Mouse (Mus musculus) MEL (cell line): ENCODE data around the gene Gm20388. TPM values are rescaled to one million over a fixed set of nuclear protein-coding genes. Genes with fewer than 3 reads are reported as not detected.
A peak's percentile ranks its signal among the peaks of the same experiment; 100 is the strongest.

ENCODE experiments used
- DNase-seq: peaks from one replicate; pipeline ENCODE4 v3.0.0; 2011; ENCODE audit warnings: low read depth, low spot score
- H3K27ac ChIP-seq: 2 replicates; pipeline ENCODE4 v1.5.1; 2012; ENCODE audit warnings: low read depth, mild to moderate bottlenecking, control low read depth, low read length, moderate library complexity; ENCODE audit not compliant: control insufficient read depth
- H3K27me3 ChIP-seq, 2 experiments: fragments of 150-350 bp in 1 of 2; sonication (generic) in 1 of 2; 2 replicates each; pipeline ENCODE4 v1.6.1; 2012; ENCODE audit warnings: low read length in 2 of 2, mild to moderate bottlenecking in 2 of 2, improper control_type of control experiment in 1 of 2, moderate library complexity in 1 of 2; ENCODE audit not compliant: insufficient read depth in 2 of 2, control insufficient read depth in 1 of 2
- H3K36me3 ChIP-seq, 2 experiments: 2 replicates each; pipeline ENCODE4 v1.6.1; 2012 to 2014; ENCODE audit warnings: low read length in 2 of 2, improper control_type of control experiment in 1 of 2, inconsistent platforms in 1 of 2, mild to moderate bottlenecking in 1 of 2; ENCODE audit not compliant: insufficient read depth in 2 of 2, control insufficient read depth in 1 of 2
- H3K4me1 ChIP-seq, 2 experiments: fragments of 150-350 bp in 1 of 2; sonication (generic) in 1 of 2; 2 replicates each; pipeline ENCODE4 v1.6.1; 2012; ENCODE audit warnings: low read length in 2 of 2, improper control_type of control experiment in 1 of 2, mild to moderate bottlenecking in 1 of 2; ENCODE audit not compliant: insufficient read depth in 2 of 2, control insufficient read depth in 1 of 2
- H3K4me3 ChIP-seq, 2 experiments: fragments of 150-350 bp in 1 of 2; sonication (generic) in 1 of 2; 2 replicates each; pipeline ENCODE4 v1.5.1; 2012; ENCODE audit warnings: low read depth in 2 of 2, low read length in 2 of 2, mild to moderate bottlenecking in 2 of 2, moderate library complexity in 2 of 2, control low read depth in 1 of 2, improper control_type of control experiment in 1 of 2; ENCODE audit not compliant: control insufficient read depth in 1 of 2, insufficient read depth in 1 of 2
- H3K79me2 ChIP-seq: 2 replicates; pipeline ENCODE4 v1.6.1; 2012; ENCODE audit warnings: mild to moderate bottlenecking, low read length, moderate library complexity; ENCODE audit not compliant: control insufficient read depth, poor library complexity, insufficient read depth
- H3K9ac ChIP-seq: 2 replicates; pipeline ENCODE4 v1.6.1; 2012; ENCODE audit warnings: low read depth, mild to moderate bottlenecking, control low read depth, low read length, moderate library complexity; ENCODE audit not compliant: control insufficient read depth, poor library complexity, severe bottlenecking
- H3K9me3 ChIP-seq: fragments of 150-350 bp; sonication (generic); replicated peaks from 2 replicates; pipeline ENCODE4 v1.6.1; 2012; ENCODE audit warnings: mild to moderate bottlenecking, low read length, improper control_type of control experiment, moderate library complexity; ENCODE audit not compliant: insufficient read depth
- BHLHE40 ChIP-seq: IDR thresholded peaks from 2 replicates; pipeline ENCODE4 v1.6.1; 2012; ENCODE audit warnings: low read depth, mild to moderate bottlenecking, inconsistent platforms, low read length, improper control_type of control experiment, borderline replicate concordance
- CHD1 ChIP-seq: IDR thresholded peaks from 2 replicates; pipeline ENCODE4 v1.6.1; 2012; ENCODE audit warnings: low read depth, mild to moderate bottlenecking, inconsistent platforms, low read length, improper control_type of control experiment
- CHD2 ChIP-seq: IDR thresholded peaks from 2 replicates; pipeline ENCODE4 v1.6.1; 2011; ENCODE audit warnings: low read length, improper control_type of control experiment
- CTCF ChIP-seq, 3 experiments: IDR thresholded peaks in 2 of 3; conservative IDR thresholded peaks in 1 of 3; 2 replicates each; pipeline ENCODE4 v1.5.1; 2011 to 2012; ENCODE audit warnings: low read length in 3 of 3, low read depth in 2 of 3, mild to moderate bottlenecking in 2 of 3, improper control_type of control experiment in 1 of 3, inconsistent platforms in 1 of 3, mixed read lengths in 1 of 3, moderate library complexity in 1 of 3; ENCODE audit not compliant: control insufficient read depth in 1 of 3, insufficient read depth in 1 of 3, poor library complexity in 1 of 3, severe bottlenecking in 1 of 3
- E2F4 ChIP-seq: IDR thresholded peaks from 2 replicates; pipeline ENCODE4 v1.6.1; 2011; ENCODE audit warnings: low read depth, low read length, improper control_type of control experiment, borderline replicate concordance
- ELF1 ChIP-seq: IDR thresholded peaks from 2 replicates; pipeline ENCODE4 v1.6.1; 2014; ENCODE audit warnings: low read depth, mild to moderate bottlenecking, inconsistent platforms, low read length, improper control_type of control experiment, moderate library complexity
- EP300 ChIP-seq, 2 experiments: IDR thresholded peaks; 2 replicates each; pipeline ENCODE4 v1.6.1; 2011; ENCODE audit warnings: improper control_type of control experiment in 2 of 2, low read length in 2 of 2, low read depth in 1 of 2, mild to moderate bottlenecking in 1 of 2
- ETS1 ChIP-seq: IDR thresholded peaks from 2 replicates; pipeline ENCODE4 v1.6.1; 2012; ENCODE audit warnings: low read depth, mild to moderate bottlenecking, inconsistent platforms, low read length, improper control_type of control experiment, moderate library complexity
- GABPA ChIP-seq: IDR thresholded peaks from 2 replicates; pipeline ENCODE4 v1.6.1; 2012; ENCODE audit warnings: low read depth, mild to moderate bottlenecking, inconsistent platforms, low read length, improper control_type of control experiment, moderate library complexity
- GATA1 ChIP-seq: IDR thresholded peaks from 2 replicates; pipeline ENCODE4 v1.6.1; 2011; ENCODE audit warnings: low read depth, low read length, improper control_type of control experiment
- HCFC1 ChIP-seq: IDR thresholded peaks from 2 replicates; pipeline ENCODE4 v1.6.1; 2012; ENCODE audit warnings: low read depth, mild to moderate bottlenecking, inconsistent platforms, low read length, improper control_type of control experiment, moderate library complexity
- MAFK ChIP-seq: IDR thresholded peaks from 2 replicates; pipeline ENCODE4 v1.6.1; 2011; ENCODE audit warnings: low read depth, mild to moderate bottlenecking, low read length, improper control_type of control experiment, borderline replicate concordance
- MAX ChIP-seq: IDR thresholded peaks from 2 replicates; pipeline ENCODE4 v1.6.1; 2011; ENCODE audit warnings: low read length, improper control_type of control experiment
- MAZ ChIP-seq: IDR thresholded peaks from 2 replicates; pipeline ENCODE4 v1.6.1; 2012; ENCODE audit warnings: low read depth, mild to moderate bottlenecking, inconsistent platforms, low read length, improper control_type of control experiment
- MXI1 ChIP-seq: IDR thresholded peaks from 2 replicates; pipeline ENCODE4 v1.6.1; 2011; ENCODE audit warnings: mild to moderate bottlenecking, low read depth, low read length, improper control_type of control experiment
- NELFE ChIP-seq: IDR thresholded peaks from 2 replicates; pipeline ENCODE4 v1.6.1; 2011; ENCODE audit warnings: low read depth, low read length, improper control_type of control experiment
- POLR2AphosphoS2 ChIP-seq: IDR thresholded peaks from 2 replicates; pipeline ENCODE4 v1.6.1; 2011; ENCODE audit warnings: low read length, improper control_type of control experiment
- POLR2AphosphoS5 ChIP-seq: IDR thresholded peaks from 2 replicates; pipeline ENCODE4 v1.6.1; 2012; ENCODE audit warnings: low read depth, borderline replicate concordance, mild to moderate bottlenecking, inconsistent platforms, low read length, moderate library complexity, mixed read lengths
- RAD21 ChIP-seq: IDR thresholded peaks from 2 replicates; pipeline ENCODE4 v1.6.1; 2011; ENCODE audit warnings: mild to moderate bottlenecking, low read depth, low read length, improper control_type of control experiment
- SIN3A ChIP-seq: IDR thresholded peaks from 2 replicates; pipeline ENCODE4 v1.6.1; 2012; ENCODE audit warnings: low read length, improper control_type of control experiment, inconsistent platforms
- SMC3 ChIP-seq: IDR thresholded peaks from 2 replicates; pipeline ENCODE4 v1.6.1; 2011; ENCODE audit warnings: low read depth, low read length, improper control_type of control experiment
- TBP ChIP-seq: IDR thresholded peaks from 2 replicates; pipeline ENCODE4 v1.8.0; 2011; ENCODE audit warnings: low read depth, low read length, improper control_type of control experiment
- USF1 ChIP-seq: IDR thresholded peaks from 2 replicates; pipeline ENCODE4 v1.6.1; 2014; ENCODE audit warnings: low read depth, mild to moderate bottlenecking, inconsistent platforms, low read length, improper control_type of control experiment, moderate library complexity
- USF2 ChIP-seq, 2 experiments: IDR thresholded peaks; 2 replicates each; pipeline ENCODE4 v1.6.1; 2011 to 2012; ENCODE audit warnings: improper control_type of control experiment in 2 of 2, low read length in 2 of 2, borderline replicate concordance in 1 of 2, inconsistent platforms in 1 of 2, low read depth in 1 of 2, mild to moderate bottlenecking in 1 of 2; ENCODE audit not compliant: insufficient read depth in 1 of 2
- ZC3H11A ChIP-seq: IDR thresholded peaks from 2 replicates; pipeline ENCODE4 v1.6.1; 2012; ENCODE audit warnings: low read depth, mild to moderate bottlenecking, inconsistent platforms, low read length, improper control_type of control experiment
- ZKSCAN1 ChIP-seq: IDR thresholded peaks from 2 replicates; pipeline ENCODE4 v1.6.1; 2012; ENCODE audit warnings: low read depth, mild to moderate bottlenecking, inconsistent platforms, low read length, improper control_type of control experiment, moderate library complexity
- ZNF384 ChIP-seq: IDR thresholded peaks from 2 replicates; pipeline ENCODE4 v1.6.1; 2012; ENCODE audit warnings: low read depth, mild to moderate bottlenecking, inconsistent platforms, low read length, improper control_type of control experiment
- polyA plus RNA-seq, 2 experiments: library from polyadenylated mRNA; stranded (reverse) in 1 of 2; unstranded in 1 of 2; fragments of >175 nt in 1 of 2; fragments of >200 nt in 1 of 2; gene quantifications; 2 replicates each; pipeline versions ENCODE4 v1.2.1 to v1.2.4; 2012; ENCODE audit warnings: low replicate concordance in 2 of 2, low read depth in 1 of 2; ENCODE audit not compliant: insufficient read length in 2 of 2, insufficient read depth in 1 of 2, missing spikeins in 1 of 2
- total RNA-seq: library from RNA; depleted of rRNA; stranded (reverse); fragments of 300-350 nt; gene quantifications from 2 replicates; pipeline ENCODE4 v1.2.3, GENCODE M21; 2012

The Gm20388 gene
- total and polyA plus RNA-seq, 3 experiments = 11.1 to 17.8 TPM; not detected in 1

GRCm38 (mm10) chr8:123634395-123635131, 3723.9 kb downstream of the Gm20388 start:
- DNase-seq = peak; percentile 74
- no peaks in the 10 kb centered on the region for H3K9me3 ChIP-seq
- H3K36me3 ChIP-seq = peaks cover 0 to 10% of the 10 kb centered on the region in 2 experiments; a peak in 2 of 4 replicates
- peak overlapping the region in 1 of 2 experiments; percentile 38; a peak in 2 of 4 replicates for H3K4me3 ChIP-seq
- no peaks in the 10 kb centered on the region for H3K27me3 ChIP-seq
- peak overlapping the region; percentile 73 for H3K27ac ChIP-seq
- no peaks in the 10 kb centered on the region for H3K79me2 ChIP-seq
- TF ChIP-seq SIN3A (0 out of 2 replicates have a peak, but pooled peaks have one; percentile 16), CTCF (IDR thresholded peaks at IDR 0.05 in 2 of 3, conservative IDR thresholded peaks at IDR 0.05 in 1 of 3; ENCODE audit: control insufficient read depth in 1 of 3, insufficient read depth in 1 of 3, low read depth in 2 of 3, low read length in 3 of 3, poor library complexity in 1 of 3, severe bottlenecking in 1 of 3) (peak in 1 of 3 experiments; percentile 40; a peak in 2 of 6 replicates), GATA1 (peak; percentile 72), EP300 (IDR thresholded peaks at IDR 0.05; ENCODE audit: low read depth in 1 of 2, low read length in 2 of 2) (peak in 1 of 2 experiments; percentile 41; a peak in 1 of 4 replicates), ELF1 (no peak), ETS1 (peak; percentile 81), E2F4 (no peak), ZNF384 (no peak), SMC3 (0 out of 2 replicates have a peak, but pooled peaks have one; percentile 11), GABPA (peak; percentile 81; the same call in 1 of the 2 replicates), USF2 (IDR thresholded peaks at IDR 0.05; ENCODE audit: borderline replicate concordance in 1 of 2, insufficient read depth in 1 of 2, low read depth in 1 of 2, low read length in 2 of 2) (no peak)
- TF ChIP-seq, all 39 proteins: peak for 7
- Histone ChIP-seq H3K9ac (peak overlapping the region; percentile 35), H3K4me1 (peaks cover 10 to 17% of the 10 kb centered on the region in 2 experiments; a peak in 3 of 4 replicates)

GRCm38 (mm10) chr8:123635671-123636070, 3725.0 kb downstream of the Gm20388 start:
- DNase-seq = no peak
- no peak for TF ChIP-seq MAFK
- TF ChIP-seq POLR2AphosphoS5 = no peak
- no peak for TF ChIP-seq TBP
- TF ChIP-seq MXI1 = no peak
- TF ChIP-seq MAZ = no peak
- TF ChIP-seq HCFC1 = no peak
- no peak for TF ChIP-seq NELFE
- TF ChIP-seq CHD1 = no peak
- TF ChIP-seq SMC3 = no peak
- TF ChIP-seq ZC3H11A = no peak
- TF ChIP-seq E2F4 = no peak
- no peak for TF ChIP-seq BHLHE40
- no peak for TF ChIP-seq GATA1
- TF ChIP-seq ZKSCAN1 = no peak
- no peak for TF ChIP-seq POLR2AphosphoS2
- no peak for TF ChIP-seq MAX
- TF ChIP-seq CHD2 = no peak
- no peak for TF ChIP-seq RAD21
- no peak for TF ChIP-seq USF1
- no peak overlapping the region for H3K9ac ChIP-seq
- H3K4me3 ChIP-seq = no peak overlapping the region
- no peaks in the 10 kb centered on the region for H3K79me2 ChIP-seq
- peaks cover 0 to 10% of the 10 kb centered on the region in 2 experiments; a peak in 2 of 4 replicates for H3K36me3 ChIP-seq
- H3K4me1 ChIP-seq = peaks cover 10 to 17% of the 10 kb centered on the region in 2 experiments; a peak in 3 of 4 replicates
- H3K27me3 ChIP-seq = no peaks in the 10 kb centered on the region
- H3K27ac ChIP-seq = no peak overlapping the region
- no peaks in the 10 kb centered on the region for H3K9me3 ChIP-seq
